Comparison of ENCODE assay signal across 10 mouse cellular contexts in genomic region chr4:89294486-89295440, GRCm38 (mm10). TPM values are rescaled to one million over a fixed set of nuclear protein-coding genes. Genes with fewer than 3 reads are reported as not detected.
DNase-seq lines count a peak whose midpoint lies in the region; ATAC-seq and TF ChIP-seq lines count a peak whose summit lies in the region.
"Had no signal": no experiment of that assay in that cellular context is flagged by ENCODE, and none has a peak within 500 bp of the region (broad histone marks: within the 10 kb centered on the region; RNA-seq: fewer than 3 reads in every experiment).

TSS of gene Cdkn2a (minus strand) at chr4:89294653.

- peaks cover 96% of the 10 kb centered on the region for H3K27me3 ChIP-seq in erythroblast, embryonic 14.5 days (ENCODE audit: control insufficient read depth)
- H3K27me3 ChIP-seq in intestine, embryonic 16.5 days (replicated peaks; ENCODE audit: control insufficient read depth, insufficient read depth, low read length) = peaks cover 64% of the 10 kb centered on the region
- peaks cover 79% of the 10 kb centered on the region for H3K27me3 ChIP-seq in limb, embryonic 11.5 days (ENCODE audit: control insufficient read depth, insufficient read depth, low read length)
- peaks cover 56% of the 10 kb centered on the region for H3K27me3 ChIP-seq in small intestine, adult 2 months (ENCODE audit: control insufficient read depth, insufficient read depth, low read length)
- H3K27me3 ChIP-seq: CH12.LX had no signal

- H3K4me1 ChIP-seq in erythroblast, embryonic 14.5 days (ENCODE audit: control insufficient read depth) = peaks cover 2% of the 10 kb centered on the region; the same call in 1 of the 2 replicates
- peaks cover 11% of the 10 kb centered on the region for H3K4me1 ChIP-seq in intestine, embryonic 16.5 days (ENCODE audit: control insufficient read depth, insufficient read depth, low read length)
- peaks cover 6% of the 10 kb centered on the region; the same call in 1 of the 2 replicates for H3K4me1 ChIP-seq in limb, embryonic 11.5 days (ENCODE audit: control insufficient read depth, insufficient read depth, low read length)
- peaks cover 4% of the 10 kb centered on the region; the same call in 1 of the 2 replicates for H3K4me1 ChIP-seq in small intestine, adult 2 months (ENCODE audit: control insufficient read depth, insufficient read depth, insufficient read length, low read length)

- H3K27ac ChIP-seq in intestine, embryonic 16.5 days (ENCODE audit: low read length) = no peak within 1 kb of the TSS
- H3K27ac ChIP-seq in limb, embryonic 11.5 days (replicated peaks; ENCODE audit: low read depth, low read length) = no peak within 1 kb of the TSS
- H3K27ac ChIP-seq in small intestine, adult 2 months (ENCODE audit: insufficient read depth, low read depth, low read length) = no peak within 1 kb of the TSS

- H3K9me3 ChIP-seq in erythroblast, embryonic 14.5 days (ENCODE audit: control insufficient read depth, low read length) = no peaks in the 10 kb centered on the region
- H3K9me3 ChIP-seq in intestine, embryonic 16.5 days (ENCODE audit: control insufficient read depth, low read length) = no peaks in the 10 kb centered on the region
- no peaks in the 10 kb centered on the region for H3K9me3 ChIP-seq in limb, embryonic 11.5 days (ENCODE audit: control insufficient read depth, low read length)

- H3K36me3 ChIP-seq in erythroblast, embryonic 14.5 days (ENCODE audit: control insufficient read depth) = no peaks in the 10 kb centered on the region
- H3K36me3 ChIP-seq in intestine, embryonic 16.5 days (ENCODE audit: control insufficient read depth, insufficient read depth, low read length) = no peaks in the 10 kb centered on the region
- no peaks in the 10 kb centered on the region for H3K36me3 ChIP-seq in limb, embryonic 11.5 days (ENCODE audit: control insufficient read depth, insufficient read depth, low read length)
- no peaks in the 10 kb centered on the region for H3K36me3 ChIP-seq in small intestine, adult 2 months (ENCODE audit: control insufficient read depth, insufficient read depth, low read length)

- peak within 1 kb of the TSS; percentile 52 for H3K4me3 ChIP-seq in erythroblast, embryonic 14.5 days (replicated peaks)
- H3K4me3 ChIP-seq in intestine, embryonic 16.5 days (ENCODE audit: low read length) = peak within 1 kb of the TSS; percentile 76
- H3K4me3 ChIP-seq in limb, embryonic 11.5 days (ENCODE audit: low read depth, low read length) = peak within 1 kb of the TSS; percentile 52
- H3K4me3 ChIP-seq in small intestine, adult 2 months (ENCODE audit: low read depth, low read length) = peak within 1 kb of the TSS; percentile 91
- H3K4me3 ChIP-seq: myocyte had no signal

- H3K4me2 ChIP-seq in intestine, embryonic 16.5 days (ENCODE audit: low read depth, low read length) = peak within 1 kb of the TSS; percentile 97
- peak within 1 kb of the TSS; percentile 98 for H3K4me2 ChIP-seq in limb, embryonic 11.5 days (ENCODE audit: low read depth, severe bottlenecking)

- TF ChIP-seq POLR2A in small intestine, adult 2 months (IDR thresholded peaks at IDR 0.05; ENCODE audit: low read depth, low read length) = no peak

- no peak for TF ChIP-seq CTCF in small intestine, adult 2 months (IDR thresholded peaks at IDR 0.05; ENCODE audit: extremely low read depth, insufficient read length, insufficient replicate concordance, low read depth, low read length)

- no peak for ATAC-seq in erythroblast, adult 5-6 weeks (replicated peaks; ENCODE audit: low FRiP score, poor library complexity, severe bottlenecking)
- ATAC-seq in intestine, embryonic 16.5 days = peak; percentile 86
- peak; percentile 77 for ATAC-seq in limb, embryonic 11.5 days (ENCODE audit: insufficient number of reproducible peaks, low FRiP score, low TSS enrichment, low read depth)

- WGBS in intestine, embryonic 16.5 days = under 1% methylated on average over 105 of the region's 117 CpGs
- WGBS in limb, embryonic 11.5 days = under 1% methylated on average over 103 of the region's 117 CpGs
- under 1% methylated on average over 117 of the region's 117 CpGs for WGBS in small intestine, adult 2 months

- peak; percentile 71 for DNase-seq in embryo, embryonic 9.5 days (ENCODE audit: extremely low spot score)
- DNase-seq in heart, adult 18-20 months = peak; percentile 70 to 82
- DNase-seq in limb, embryonic 11.5 days (ENCODE audit: low spot score) = peak; percentile 70
- peak; percentile 76 for DNase-seq in mesoderm, embryonic 11.5 days (ENCODE audit: low read depth, low spot score)

- H3K9ac ChIP-seq in intestine, embryonic 16.5 days (ENCODE audit: low read depth, low read length) = peak within 1 kb of the TSS; percentile 65
- H3K9ac ChIP-seq in limb, embryonic 11.5 days (ENCODE audit: low read length) = peak within 1 kb of the TSS; percentile 17; the same call in 1 of the 2 replicates

RNA-seq across cellular contexts. Expression of gene Cdkn2a, which starts in this region (rescaled TPM):
- 0.04 TPM in 1 of 2 replicates, not detected in the other for polyA plus RNA-seq in erythroblast, embryonic 14.5 days (2012)
- total RNA-seq in erythroblast, adult 5-6 weeks (2015; ENCODE audit: low replicate concordance) = not detected in 2 replicates
- total RNA-seq in erythroblast, adult 5-6 weeks (2017; ENCODE audit: low replicate concordance) = not detected in 2 replicates
- under 1 TPM; 0.30 to 0.59 TPM for total RNA-seq in heart, adult 18-20 months (2021)
- not detected in 2 replicates for polyA plus RNA-seq in intestine, embryonic 16.5 days (2015; fragmentation: Nextera tagmentation; extraction: Ambion mirVana)
- not detected in 2 replicates for polyA plus RNA-seq in limb, embryonic 11.5 days (2014; fragmentation: Nextera tagmentation; extraction: Ambion mirVana)
- 0.39 and 0.93 TPM in 2 replicates for polyA plus RNA-seq in small intestine, adult 2 months (2012; rRNA removed)
- total RNA-seq: CH12.LX had no signal
- polyA plus RNA-seq: myocyte had no signal

Comparison
In these comparisons a context has a peak if more than half of its experiments do, and no peak if none do; other contexts are left out.
1. Peak in DNase-seq in heart, adult 18-20 months; RNA of the gene not detected or under 1 TPM.
2. Peak in ATAC-seq, H3K4me3 ChIP-seq, H3K9ac ChIP-seq and H3K4me2 ChIP-seq in intestine, embryonic 16.5 days; RNA of the gene not detected or under 1 TPM.
3. Peak in DNase-seq, ATAC-seq, H3K4me3 ChIP-seq, H3K9ac ChIP-seq and H3K4me2 ChIP-seq in limb, embryonic 11.5 days; RNA of the gene not detected or under 1 TPM.